Mouse (Mus musculus) hindbrain, embryonic 14.5 days (tissue): ENCODE results near the gene Pigv. TPM values are rescaled to one million over a fixed set of nuclear protein-coding genes. Genes with fewer than 3 reads are reported as not detected.

Experiments
- ATAC-seq: fragments of 200-750 bp; cut with Nextera tagmentation; 2 replicates; pipeline ENCODE4 v1.8.0; 2017; ENCODE audit warnings: moderate number of reproducible peaks, mild to moderate bottlenecking, moderate TSS enrichment, moderate library complexity; ENCODE audit not compliant: low FRiP score
- DNase-seq: peaks from one replicate; pipeline ENCODE4 v3.0.0-alpha.2; 2015; ENCODE audit warnings: low spot score
- H3K27ac ChIP-seq: fragments of 300-500 bp; sonication (generic); 2 replicates; pipeline ENCODE4 v1.5.1; 2014; ENCODE audit warnings: mild to moderate bottlenecking, moderate library complexity
- H3K27me3 ChIP-seq: fragments of 300-500 bp; sonication (generic); 2 replicates; pipeline ENCODE4 v1.6.1; 2014; ENCODE audit warnings: mild to moderate bottlenecking, low read length, mixed read lengths; ENCODE audit not compliant: control insufficient read depth, insufficient read depth
- H3K36me3 ChIP-seq: fragments of 300-500 bp; sonication (generic); replicated peaks from 2 replicates; pipeline ENCODE4 v1.6.1; 2014; ENCODE audit not compliant: control insufficient read depth, insufficient read depth
- H3K4me1 ChIP-seq: fragments of 300-500 bp; sonication (generic); replicated peaks from 2 replicates; pipeline ENCODE4 v1.6.1; 2014; ENCODE audit warnings: antibody characterized with exemption, low read length, mixed read lengths; ENCODE audit not compliant: control insufficient read depth, insufficient read depth
- H3K4me2 ChIP-seq: fragments of 300-500 bp; sonication (generic); replicated peaks from 2 replicates; pipeline ENCODE4 v1.6.1; 2014; ENCODE audit warnings: mild to moderate bottlenecking, moderate library complexity
- H3K4me3 ChIP-seq: fragments of 300-500 bp; sonication (generic); replicated peaks from 2 replicates; pipeline ENCODE4 v1.5.1; 2014; ENCODE audit warnings: mild to moderate bottlenecking, low read length
- H3K9ac ChIP-seq: fragments of 300-500 bp; sonication (generic); 2 replicates; pipeline ENCODE4 v1.6.1; 2014
- H3K9me3 ChIP-seq: fragments of 300-500 bp; sonication (generic); 2 replicates; pipeline ENCODE4 v1.6.1; 2016; ENCODE audit warnings: low read length; ENCODE audit not compliant: control insufficient read depth
- WGBS: fragments of 180-500 bp; shearing (Covaris S2); extraction: QIAGEN DNeasy Blood & Tissue Kit; methylation state at CpG from one replicate; pipeline ENCODE4 v1.1.7; 2014; 5-methylcytosine and 5-hydroxymethylcytosine counted together
- polyA plus RNA-seq: library from polyadenylated mRNA; unstranded; fragments of >200 nt; fragmentation: Nextera tagmentation; extraction: Ambion mirVana; gene quantifications from 2 replicates; pipeline ENCODE4 v1.2.1, GENCODE M21; 2014

The Pigv gene
- polyA plus RNA-seq, 1 experiment from 2014 or later = 10.1 TPM

DNA sequence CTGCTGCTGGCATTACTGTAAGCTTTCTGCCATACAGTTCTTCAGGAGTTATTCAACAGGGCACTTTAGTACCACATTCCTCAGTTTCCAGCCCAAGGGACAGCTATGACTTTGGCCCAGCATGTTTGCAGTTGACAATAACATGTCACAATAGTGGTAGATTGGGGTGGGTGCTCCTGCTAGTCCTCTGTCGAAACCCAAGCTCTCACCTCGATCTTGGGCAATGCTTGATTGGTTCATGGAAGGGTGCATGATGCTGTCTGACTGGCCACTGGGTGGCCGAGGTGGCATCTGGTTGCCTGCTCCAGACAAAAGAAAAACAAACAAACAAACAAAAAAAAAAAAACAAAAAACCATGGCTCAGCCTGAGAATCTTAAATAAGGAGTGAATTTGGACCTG lies 22.9 kb upstream of the Pigv start:
- no peak overlapping the region for H3K9ac ChIP-seq
- H3K4me2 ChIP-seq = no peak overlapping the region
- WGBS = 86% methylated on average over 3 of the region's 3 CpGs
- peaks cover 77% of the 10 kb centered on the region for H3K36me3 ChIP-seq
- no peaks in the 10 kb centered on the region for H3K4me1 ChIP-seq
- DNase-seq (no peak), ATAC-seq (no peak)
- H3K27ac ChIP-seq = no peak overlapping the region
- no peaks in the 10 kb centered on the region for H3K9me3 ChIP-seq
- H3K4me3 ChIP-seq = no peak overlapping the region
- H3K27me3 ChIP-seq = no peaks in the 10 kb centered on the region

- Histone ChIP-seq H3K27me3 (no peaks in the 10 kb centered on the region), H3K9me3 (no peaks in the 10 kb centered on the region), H3K4me1 (no peaks in the 10 kb centered on the region), H3K4me3 (no peak overlapping the region), H3K4me2 (no peak overlapping the region), H3K36me3 (peaks cover 100% of the 10 kb centered on the region), H3K9ac (no peak overlapping the region), H3K27ac (peak overlapping the region; percentile 38; the same call in 1 of the 2 replicates)
- no peak for ATAC-seq
- no peak for DNase-seq
- WGBS = 31% methylated on average over 5 of the region's 5 CpGs
Observed at GRCm38 (mm10) chr4:133690252-133690651, 17.8 kb upstream of the Pigv start.

- Histone ChIP-seq H3K36me3 (peaks cover 100% of the 10 kb centered on the region), H3K4me2 (no peak overlapping the region), H3K27ac (no peak overlapping the region), H3K9ac (no peak overlapping the region), H3K9me3 (no peaks in the 10 kb centered on the region), H3K4me1 (no peaks in the 10 kb centered on the region), H3K27me3 (no peaks in the 10 kb centered on the region), H3K4me3 (no peak overlapping the region)
- no peak for DNase-seq
- ATAC-seq = no peak
- 57% methylated on average over 7 of the region's 7 CpGs for WGBS
Observed at GRCm38 (mm10) chr4:133688417-133689067, 16.1 kb upstream of the Pigv start.

DNA sequence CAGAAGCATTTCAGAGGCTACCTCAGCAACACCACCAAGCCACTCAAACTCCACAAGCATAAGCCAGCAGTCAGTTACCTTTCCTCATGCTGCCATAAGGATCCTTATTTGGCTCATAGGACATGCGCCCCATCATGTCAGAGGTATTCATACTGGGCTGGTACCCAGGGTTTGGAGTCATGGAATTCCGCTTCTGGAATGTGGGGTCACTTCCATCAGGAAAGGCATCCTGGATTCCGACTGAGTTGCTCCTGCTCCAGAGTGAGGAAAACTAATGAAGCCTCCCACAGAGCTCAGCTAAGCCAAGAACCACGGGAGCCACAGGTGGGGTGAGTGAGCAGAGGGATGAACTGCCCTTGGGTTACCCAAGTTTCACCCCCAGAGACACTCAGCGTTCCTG lies 14.7 kb upstream of the Pigv start:
- 92% methylated on average over 5 of the region's 5 CpGs for WGBS
- no peaks in the 10 kb centered on the region for H3K9me3 ChIP-seq

GRCm38 (mm10) chr4:133686512-133686911 lies 14.1 kb upstream of the Pigv start:
- Histone ChIP-seq H3K36me3 (peaks cover 100% of the 10 kb centered on the region), H3K4me1 (no peaks in the 10 kb centered on the region), H3K4me3 (no peak overlapping the region), H3K27me3 (no peaks in the 10 kb centered on the region), H3K9me3 (no peaks in the 10 kb centered on the region), H3K4me2 (no peak overlapping the region), H3K27ac (no peak overlapping the region), H3K9ac (no peak overlapping the region)
- no peak for DNase-seq
- 91% methylated on average over 11 of the region's 11 CpGs for WGBS
- ATAC-seq = no peak

More for the DNA sequence above, 14.7 kb upstream of the Pigv start:
- no peak for DNase-seq
- peaks cover 100% of the 10 kb centered on the region for H3K36me3 ChIP-seq
- H3K27me3 ChIP-seq = no peaks in the 10 kb centered on the region
- no peak overlapping the region for H3K9ac ChIP-seq
- no peak overlapping the region for H3K27ac ChIP-seq
- ATAC-seq = no peak
- H3K4me3 ChIP-seq = no peak overlapping the region
- no peak overlapping the region for H3K4me2 ChIP-seq
- no peaks in the 10 kb centered on the region for H3K4me1 ChIP-seq

DNA sequence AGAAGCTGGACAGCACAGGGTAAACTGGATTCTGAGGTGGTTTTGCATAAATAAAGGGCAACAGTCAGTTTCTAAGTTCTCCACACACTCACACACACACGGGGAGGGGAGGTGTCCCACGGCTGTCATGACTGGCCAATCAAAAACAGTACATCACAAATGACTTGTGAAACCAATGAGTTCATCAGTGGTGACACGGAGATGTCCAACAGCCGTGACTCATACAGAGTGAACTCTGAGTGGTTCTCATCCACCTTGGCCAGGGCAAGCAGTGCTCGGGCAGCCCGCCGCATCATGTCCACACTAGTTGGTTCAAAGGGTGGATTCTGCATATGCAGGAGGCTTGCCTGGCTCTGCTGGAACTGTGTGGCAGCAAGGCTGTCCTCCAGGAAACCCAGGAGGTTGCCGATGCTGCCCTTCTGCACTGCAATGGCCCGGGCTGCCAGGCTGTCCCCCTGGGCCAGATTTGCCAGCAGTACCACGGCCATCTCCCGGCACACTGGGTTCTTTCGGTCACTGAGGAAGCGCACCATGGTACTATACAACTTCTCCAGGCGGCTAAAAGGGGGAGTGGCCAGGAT lies 7.8 kb upstream of the Pigv start:
- ATAC-seq = no peak
- Histone ChIP-seq H3K36me3 (peaks cover 71% of the 10 kb centered on the region), H3K27me3 (no peaks in the 10 kb centered on the region), H3K27ac (no peak overlapping the region), H3K9me3 (no peaks in the 10 kb centered on the region), H3K4me2 (no peak overlapping the region), H3K4me1 (peaks cover 7% of the 10 kb centered on the region; the same call in 1 of the 2 replicates), H3K4me3 (no peak overlapping the region), H3K9ac (no peak overlapping the region)
- 88% methylated on average over 14 of the region's 14 CpGs for WGBS
- no peak for DNase-seq

DNA sequence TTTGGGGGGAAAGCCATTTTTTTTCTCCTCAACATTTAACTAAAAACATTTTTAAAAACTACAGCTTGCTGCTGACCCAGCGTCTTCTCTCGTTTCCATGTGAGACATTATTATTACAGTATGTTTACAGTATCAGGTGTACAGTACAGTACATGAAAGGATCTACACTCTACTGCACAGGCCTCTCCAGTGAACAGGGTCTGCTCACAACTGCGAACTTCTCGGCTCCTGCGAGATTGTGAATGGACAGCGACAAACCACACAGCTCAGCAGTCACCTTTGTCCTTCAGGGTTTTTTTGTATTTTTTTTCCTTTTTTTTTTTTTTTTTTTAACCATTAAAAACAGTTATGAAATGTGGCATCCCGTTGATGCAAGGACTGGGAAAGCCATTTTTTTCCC lies 7.2 kb upstream of the Pigv start:
- no peak overlapping the region for H3K9ac ChIP-seq
- WGBS = 94% methylated on average over 7 of the region's 7 CpGs
- peaks cover 64% of the 10 kb centered on the region for H3K36me3 ChIP-seq
- no peaks in the 10 kb centered on the region for H3K9me3 ChIP-seq
- H3K4me1 ChIP-seq = peaks cover 7% of the 10 kb centered on the region; the same call in 1 of the 2 replicates
- no peak overlapping the region for H3K4me2 ChIP-seq
- DNase-seq = no peak
- H3K4me3 ChIP-seq = no peak overlapping the region
- H3K27me3 ChIP-seq = no peaks in the 10 kb centered on the region
- no peak for ATAC-seq
- no peak overlapping the region for H3K27ac ChIP-seq

DNA sequence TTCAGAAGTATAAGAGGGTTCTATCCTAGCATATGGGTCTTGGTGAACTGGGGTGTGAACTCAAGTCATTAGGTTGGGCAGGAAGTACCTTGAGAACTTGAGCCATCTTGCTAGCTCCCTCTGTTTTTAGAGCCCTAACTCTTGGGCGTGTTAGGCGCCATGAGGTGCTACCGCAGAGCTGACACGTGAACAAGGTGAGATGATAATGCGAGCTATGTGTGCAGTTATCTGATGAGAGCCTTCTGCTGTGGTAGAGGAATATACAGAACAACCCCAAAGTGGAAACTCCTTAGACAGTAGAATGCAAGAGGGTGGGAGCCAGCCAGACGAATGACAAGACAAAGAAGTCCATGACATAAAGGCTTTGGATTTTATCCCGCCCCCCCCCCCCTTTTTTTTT lies 4.8 kb upstream of the Pigv start:
- ATAC-seq = no peak

DNA sequence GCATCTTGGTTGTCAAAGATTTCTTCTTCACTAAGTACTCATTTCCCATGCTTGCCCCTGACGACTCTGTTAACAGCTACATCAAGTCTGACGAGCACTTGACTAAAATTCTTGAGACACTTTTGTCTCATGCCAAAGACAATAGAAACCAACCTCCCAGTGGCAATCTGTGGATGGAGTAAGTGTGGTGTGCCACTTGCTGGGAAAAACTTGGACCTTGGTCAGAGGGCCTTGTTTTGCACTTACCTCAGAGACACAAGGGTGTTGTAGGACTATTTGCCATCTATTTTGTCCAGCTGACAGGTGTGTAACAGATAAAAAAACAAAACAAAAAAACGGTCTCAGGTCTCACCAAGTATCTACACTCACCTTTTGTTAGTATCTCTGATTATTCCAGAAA lies 3.7 kb upstream of the Pigv start:
- no peaks in the 10 kb centered on the region for H3K27me3 ChIP-seq
- no peaks in the 10 kb centered on the region for H3K9me3 ChIP-seq
- ATAC-seq (no peak), DNase-seq (no peak)
- H3K27ac ChIP-seq = peak overlapping the region; percentile 77
- WGBS = 23% methylated on average over 3 of the region's 3 CpGs
- no peak overlapping the region for H3K4me3 ChIP-seq
- no peak overlapping the region for H3K4me2 ChIP-seq
- H3K9ac ChIP-seq = no peak overlapping the region
- H3K36me3 ChIP-seq = peaks cover 30% of the 10 kb centered on the region
- peaks cover 22% of the 10 kb centered on the region for H3K4me1 ChIP-seq

More for the DNA sequence above, 4.8 kb upstream of the Pigv start:
- H3K4me1 ChIP-seq = peaks cover 16% of the 10 kb centered on the region
- no peak overlapping the region for H3K9ac ChIP-seq
- no peak for DNase-seq
- WGBS = 76% methylated on average over 7 of the region's 7 CpGs
- no peaks in the 10 kb centered on the region for H3K9me3 ChIP-seq
- no peak overlapping the region for H3K4me3 ChIP-seq
- H3K4me2 ChIP-seq = no peak overlapping the region
- peaks cover 40% of the 10 kb centered on the region for H3K36me3 ChIP-seq
- no peaks in the 10 kb centered on the region for H3K27me3 ChIP-seq
- peak overlapping the region; percentile 77; the same call in 1 of the 2 replicates for H3K27ac ChIP-seq
